Mouse (Mus musculus) lung, postnatal 10 days (tissue): Measurements from ENCODE around the gene Vps35l.

Source experiments
- DNase-seq: peaks from one replicate; pipeline ENCODE4 v3.0.0; 2021

Gene Vps35l

GRCm38 (mm10) chr7:118778561-118778960, 38.5 kb downstream of the Vps35l start:
- DNase-seq, result no peak

GRCm38 (mm10) chr7:118783305-118784001, 43.4 kb downstream of the Vps35l start:
- DNase-seq, result no peak

- DNase-seq, result no peak
Observed at GRCm38 (mm10) chr7:118786091-118786490, 46.1 kb downstream of the Vps35l start.

- DNase-seq, result no peak
Observed at GRCm38 (mm10) chr7:118787326-118787725, 47.3 kb downstream of the Vps35l start.

GRCm38 (mm10) chr7:118788481-118788880, 48.5 kb downstream of the Vps35l start:
- no peak for DNase-seq

GRCm38 (mm10) chr7:118790292-118790691, 50.3 kb downstream of the Vps35l start:
- no peak for DNase-seq

GRCm38 (mm10) chr7:118793899-118794298, 53.9 kb downstream of the Vps35l start:
- DNase-seq, result no peak

- no peak for DNase-seq
Observed at GRCm38 (mm10) chr7:118795779-118796178, 55.8 kb downstream of the Vps35l start.

GRCm38 (mm10) chr7:118796838-118797237, 56.8 kb downstream of the Vps35l start:
- DNase-seq, result no peak

GRCm38 (mm10) chr7:118797600-118797999, 57.6 kb downstream of the Vps35l start:
- DNase-seq, result no peak

- no peak for DNase-seq
Observed at GRCm38 (mm10) chr7:118798105-118798570, 58.1 kb downstream of the Vps35l start.

GRCm38 (mm10) chr7:118800112-118800734, 60.2 kb downstream of the Vps35l start:
- DNase-seq, result no peak

- peak; percentile 19 for DNase-seq
Observed at GRCm38 (mm10) chr7:118801791-118802190, 61.8 kb downstream of the Vps35l start.

GRCm38 (mm10) chr7:118803425-118803824, 63.4 kb downstream of the Vps35l start:
- no peak for DNase-seq

GRCm38 (mm10) chr7:118806631-118807411, 66.8 kb downstream of the Vps35l start:
- no peak for DNase-seq

- DNase-seq, result peak; percentile 48
Observed at GRCm38 (mm10) chr7:118807899-118808298, 67.9 kb downstream of the Vps35l start.

- no peak for DNase-seq
Observed at GRCm38 (mm10) chr7:118811407-118812106, 71.5 kb downstream of the Vps35l start.

GRCm38 (mm10) chr7:118813592-118813991, 73.6 kb downstream of the Vps35l start:
- no peak for DNase-seq

GRCm38 (mm10) chr7:118816275-118816674, 76.2 kb downstream of the Vps35l start:
- DNase-seq, result no peak

- no peak for DNase-seq
Observed at GRCm38 (mm10) chr7:118817741-118818140, 77.7 kb downstream of the Vps35l start.

- no peak for DNase-seq
Observed at GRCm38 (mm10) chr7:118819666-118820065, 79.6 kb downstream of the Vps35l start.

GRCm38 (mm10) chr7:118821356-118821755, 81.3 kb downstream of the Vps35l start:
- peak; percentile 25 for DNase-seq
